Mouse (Mus musculus) frontal cortex, adult 2 months (tissue): ENCODE measurements around the gene Gm2a. TPM values are rescaled to one million over a fixed set of nuclear protein-coding genes. Genes with fewer than 3 reads are reported as not detected.

Source experiments
- DNase-seq, 2 experiments: peaks; one replicate each; pipeline ENCODE4 v3.0.0; 2022; ENCODE audit warnings: low spot score in 1 of 2; ENCODE audit errors: extremely low spot score in 1 of 2
- polyA plus RNA-seq: library from polyadenylated mRNA; depleted of rRNA; stranded (reverse); fragments of >200 nt; gene quantifications from 2 replicates; pipeline ENCODE4 v1.2.3, GENCODE M21; 2012; rRNA removed

Gm2a gene
- polyA plus RNA-seq: 41.3 and 45.6 TPM in 2 replicates

- DNase-seq: peak; percentile 92 to 95
Measured at GRCm38 (mm10) chr11:55097463-55098188, at the start of gene Gm2a. Gene Gm2a (plus strand): TSS chr11:55098115.

GRCm38 (mm10) chr11:55050837-55051510 lies 46.9 kb upstream of the Gm2a start:
- no peak for DNase-seq

- DNase-seq: no peak
Measured at GRCm38 (mm10) chr11:55057511-55057910, 40.4 kb upstream of the Gm2a start.

- DNase-seq: no peak
Measured at GRCm38 (mm10) chr11:55060802-55061201, 37.1 kb upstream of the Gm2a start.

- no peak for DNase-seq
Measured at GRCm38 (mm10) chr11:55062856-55063255, 35.1 kb upstream of the Gm2a start.

- DNase-seq: no peak
Measured at GRCm38 (mm10) chr11:55066921-55067320, 31.0 kb upstream of the Gm2a start.

- no peak for DNase-seq
Measured at GRCm38 (mm10) chr11:55069023-55069422, 28.9 kb upstream of the Gm2a start.

- no peak for DNase-seq
Measured at GRCm38 (mm10) chr11:55071344-55071743, 26.6 kb upstream of the Gm2a start.

GRCm38 (mm10) chr11:55072467-55072866 lies 25.4 kb upstream of the Gm2a start:
- no peak for DNase-seq

GRCm38 (mm10) chr11:55073191-55073590 lies 24.7 kb upstream of the Gm2a start:
- DNase-seq: no peak

GRCm38 (mm10) chr11:55075602-55076001 lies 22.3 kb upstream of the Gm2a start:
- DNase-seq: no peak

- DNase-seq: no peak
Measured at GRCm38 (mm10) chr11:55076234-55076633, 21.7 kb upstream of the Gm2a start.

GRCm38 (mm10) chr11:55077331-55078231 lies 20.3 kb upstream of the Gm2a start, which contains the start of gene Ccdc69:
Gene Ccdc69 (minus strand): TSS chr11:55078131.
- peak in 1 of 2 experiments; percentile 36 for DNase-seq

- no peak for DNase-seq
Measured at GRCm38 (mm10) chr11:55078502-55078901, 19.4 kb upstream of the Gm2a start.

- no peak for DNase-seq
Measured at GRCm38 (mm10) chr11:55079180-55079579, 18.7 kb upstream of the Gm2a start.

- no peak for DNase-seq
Measured at GRCm38 (mm10) chr11:55081206-55081605, 16.7 kb upstream of the Gm2a start.

- DNase-seq: no peak
Measured at GRCm38 (mm10) chr11:55084629-55085028, 13.3 kb upstream of the Gm2a start.

- DNase-seq: no peak
Measured at GRCm38 (mm10) chr11:55085396-55085795, 12.5 kb upstream of the Gm2a start.

GRCm38 (mm10) chr11:55087006-55087405 lies 10.9 kb upstream of the Gm2a start:
- DNase-seq: peak in 1 of 2 experiments; percentile 81

- no peak for DNase-seq
Measured at GRCm38 (mm10) chr11:55089892-55090291, 8.0 kb upstream of the Gm2a start.

GRCm38 (mm10) chr11:55093096-55093495 lies 4.8 kb upstream of the Gm2a start:
- no peak for DNase-seq
